ENCODE assay signal across 8 mouse cellular contexts in the genomic region with DNA sequence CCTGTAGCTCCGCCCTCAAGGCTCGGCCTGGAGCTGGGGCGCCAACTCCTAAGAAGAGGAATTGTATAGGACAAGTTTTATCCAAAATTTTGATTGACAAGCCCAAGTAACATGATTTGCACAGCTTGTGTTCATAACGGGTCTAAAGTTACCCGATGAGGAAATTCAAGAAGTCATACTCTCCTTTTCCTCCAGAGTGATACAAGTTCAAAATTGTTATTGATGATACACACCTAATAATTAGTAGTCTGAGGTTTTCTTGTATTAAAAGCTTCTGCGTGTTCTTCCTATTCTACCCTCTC. TPM values are rescaled to one million over a fixed set of nuclear protein-coding genes. Genes with fewer than 3 reads are reported as not detected.
A peak's percentile ranks its signal among the peaks of the same experiment; 100 is the strongest.
DNase-seq lines count a peak whose midpoint lies in the region; ATAC-seq and TF ChIP-seq lines count a peak whose summit lies in the region.

A gene (minus strand): TSS at position 3 of the 302 bp plus-strand sequence.

- no peaks in the 10 kb centered on the region for H3K9me3 ChIP-seq in heart, embryonic 11.5 days (replicated peaks; ENCODE audit: control insufficient read depth, low read length)
- H3K9me3 ChIP-seq in limb, embryonic 15.5 days, result no peaks in the 10 kb centered on the region

- no peak for DNase-seq in cerebellum, adult 2 months
- no peak for DNase-seq in cerebellum, adult 11-12 months
- DNase-seq in adrenal gland, postnatal 4 days (ENCODE audit: low spot score in 2 of 2), result no peak
- DNase-seq in right cerebral cortex, postnatal 25 days, result no peak
- DNase-seq in kidney, postnatal 4 days, result no peak

- ATAC-seq in heart, embryonic 11.5 days (replicated peaks; ENCODE audit: insufficient number of reproducible peaks, low FRiP score, low TSS enrichment), result no peak
- no peak for ATAC-seq in limb, embryonic 15.5 days (ENCODE audit: insufficient number of reproducible peaks, low FRiP score, low TSS enrichment, low read depth)
- no peak for ATAC-seq in activated CD4-positive, CD25-positive, alpha-beta regulatory T cell, adult 4 months

- H3K9ac ChIP-seq in heart, embryonic 11.5 days (ENCODE audit: low read depth, low read length), result peak within 1 kb of the TSS; percentile 77
- peak within 1 kb of the TSS; percentile 39 for H3K9ac ChIP-seq in limb, embryonic 15.5 days

- no peak for TF ChIP-seq POLR2A in cerebellum, adult 2 months (IDR thresholded peaks at IDR 0.05; ENCODE audit: borderline replicate concordance, insufficient read depth, low read length)

- no peaks in the 10 kb centered on the region for H3K36me3 ChIP-seq in heart, embryonic 11.5 days (ENCODE audit: control insufficient read depth, insufficient read depth, low read length)
- H3K36me3 ChIP-seq in limb, embryonic 15.5 days, result no peaks in the 10 kb centered on the region

- peak within 1 kb of the TSS; percentile 92 for H3K27ac ChIP-seq in cerebellum, adult 2 months (ENCODE audit: insufficient read depth, low read length)
- H3K27ac ChIP-seq in heart, embryonic 11.5 days (ENCODE audit: low read depth, low read length), result peak within 1 kb of the TSS; percentile 76
- H3K27ac ChIP-seq in limb, embryonic 15.5 days, result peak within 1 kb of the TSS; percentile 91

- peak within 1 kb of the TSS; percentile 97 for H3K4me2 ChIP-seq in heart, embryonic 11.5 days
- H3K4me2 ChIP-seq in limb, embryonic 15.5 days, result peak within 1 kb of the TSS; percentile 89

- no peaks in the 10 kb centered on the region for H3K4me1 ChIP-seq in cerebellum, adult 2 months (ENCODE audit: control insufficient read depth, insufficient read depth, low read length)
- H3K4me1 ChIP-seq in heart, embryonic 11.5 days (ENCODE audit: control insufficient read depth, insufficient read depth, low read length), result no peaks in the 10 kb centered on the region
- peaks cover 12% of the 10 kb centered on the region; the same call in 1 of the 2 replicates for H3K4me1 ChIP-seq in limb, embryonic 15.5 days

- no peaks in the 10 kb centered on the region for H3K27me3 ChIP-seq in cerebellum, adult 2 months (ENCODE audit: control insufficient read depth, insufficient read depth, low read length)
- H3K27me3 ChIP-seq in heart, embryonic 11.5 days (ENCODE audit: control insufficient read depth, insufficient read depth, low read length), result no peaks in the 10 kb centered on the region
- H3K27me3 ChIP-seq in limb, embryonic 15.5 days, result no peaks in the 10 kb centered on the region

- H3K4me3 ChIP-seq in cerebellum, adult 2 months (replicated peaks; ENCODE audit: insufficient read depth, low read depth, low read length), result peak within 1 kb of the TSS; percentile 66
- peak within 1 kb of the TSS; percentile 66 for H3K4me3 ChIP-seq in heart, embryonic 11.5 days (ENCODE audit: low read depth, low read length)
- H3K4me3 ChIP-seq in limb, embryonic 15.5 days, result peak within 1 kb of the TSS; percentile 61

- WGBS in cerebellum, adult 2 months, result 15% methylated on average over 6 of the region's 6 CpGs
- WGBS in heart, embryonic 11.5 days (ENCODE audit: insufficient replicate concordance), result 17% methylated on average over 6 of the region's 6 CpGs
- 16% methylated on average over 6 of the region's 6 CpGs for WGBS in limb, embryonic 15.5 days

- no peak for TF ChIP-seq CTCF in cerebellum, adult 2 months (IDR thresholded peaks at IDR 0.05; ENCODE audit: borderline replicate concordance, insufficient read depth, low read depth, low read length)

RNA-seq across cellular contexts. Expression of the gene that starts here (rescaled TPM):
- polyA plus RNA-seq in cerebellum, adult 2 months (2012; rRNA removed), result 4.5 and 6.7 TPM in 2 replicates
- 10 to 100 TPM; 58.0 to 60.0 TPM for total RNA-seq in adrenal gland, postnatal 4 days (2021)
- polyA plus RNA-seq in heart, embryonic 11.5 days (2014; fragmentation: Nextera tagmentation; extraction: Ambion mirVana), result 1.1 and 1.5 TPM in 2 replicates
- polyA plus RNA-seq in limb, embryonic 15.5 days (2015; fragmentation: Nextera tagmentation; extraction: Ambion mirVana), result 1.5 and 1.7 TPM in 2 replicates
- polyA plus RNA-seq in activated CD4-positive, CD25-positive, alpha-beta regulatory T cell, adult 4 months (2017; shearing (Covaris generic)), result not detected
